Mouse (Mus musculus) olfactory bulb, adult 2 months (tissue): ENCODE measurements around the gene Ttc34.

Experiments used
- CTCF ChIP-seq: fragments of 200-500 bp; IDR thresholded peaks from 2 replicates; pipeline ENCODE4 v1.5.1; 2012; ENCODE audit warnings: low read depth, mild to moderate bottlenecking, low read length, moderate library complexity; ENCODE audit not compliant: insufficient read depth
- POLR2A ChIP-seq: fragments of 200-500 bp; IDR thresholded peaks from 2 replicates; pipeline ENCODE4 v1.6.1; 2012; ENCODE audit warnings: mild to moderate bottlenecking, low read depth, low read length, moderate library complexity; ENCODE audit not compliant: insufficient read depth

DNA sequence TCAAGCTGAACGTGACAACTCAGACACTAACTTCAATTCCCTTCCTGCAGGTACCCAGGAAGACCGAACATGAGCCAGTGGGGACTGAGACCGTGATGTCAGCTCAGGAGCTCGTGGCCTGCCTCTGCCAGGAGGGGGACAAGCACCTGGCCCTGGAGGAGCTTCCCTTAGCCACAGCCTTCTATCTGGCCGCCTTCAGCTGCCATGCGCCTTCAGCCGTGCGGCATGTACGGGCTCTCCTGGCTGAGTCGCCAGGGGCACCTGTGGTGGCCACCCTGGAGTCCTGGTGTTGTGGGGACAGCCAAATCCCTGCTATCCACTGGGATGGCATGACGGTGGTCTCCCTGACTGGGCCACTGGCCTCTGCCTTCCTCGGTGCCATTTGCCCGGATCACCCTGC, 1.5 kb downstream of the Ttc34 start:
- TF ChIP-seq POLR2A (no peak), CTCF (no peak)
